Mouse (Mus musculus) stomach, postnatal 0 days (tissue): Measurements from ENCODE around the gene Dnah12.

Experiments used
- CTCF ChIP-seq: IDR thresholded peaks from 2 replicates; pipeline ENCODE4 v1.5.1; 2016; ENCODE audit warnings: antibody characterized with exemption, low read depth, mild to moderate bottlenecking, moderate library complexity
- EP300 ChIP-seq: optimal IDR thresholded peaks from 2 replicates; pipeline ENCODE3; 2016; ENCODE audit warnings: antibody characterized with exemption

DNA sequence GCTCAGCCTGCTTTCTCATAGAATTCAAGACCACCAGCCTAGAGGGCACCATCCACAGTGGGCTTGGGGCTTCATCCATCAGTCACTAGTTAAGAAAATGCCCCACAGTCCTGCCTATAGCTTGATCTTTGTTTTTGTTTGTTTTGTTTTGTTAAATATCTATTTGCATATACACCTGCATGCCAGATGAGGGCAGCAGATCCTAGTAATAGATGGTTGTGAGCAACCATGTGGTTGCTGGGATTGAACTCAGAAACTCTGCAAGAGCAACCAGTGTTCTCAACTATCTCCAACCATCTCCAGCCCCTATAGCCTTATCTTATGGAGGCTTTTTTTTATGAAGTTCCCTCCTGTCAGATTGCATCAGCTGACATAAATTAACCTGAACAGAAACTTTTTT, 41.2 kb upstream of the Dnah12 start:
- TF ChIP-seq CTCF (peak; percentile 64), EP300 (no peak)
